Mouse (Mus musculus) common myeloid progenitor, adult 5-6 weeks (primary cell): ENCODE results near the gene Ikzf2. TPM values are rescaled to one million over a fixed set of nuclear protein-coding genes. Genes with fewer than 3 reads are reported as not detected.

Experiments used
- ATAC-seq: replicated peaks from 2 replicates; pipeline ENCODE4 v1.8.0; 2016; ENCODE audit warnings: low read depth, mild to moderate bottlenecking, moderate TSS enrichment, inconsistent platforms; ENCODE audit not compliant: poor library complexity, severe bottlenecking
- total RNA-seq: library from RNA; stranded (forward); fragments of 200-1000, 187-1606 nt; gene quantifications from 2 replicates; pipeline ENCODE4 v1.2.3, GENCODE M21; 2017

The Ikzf2 gene
- total RNA-seq, 1 experiment from 2014 or later: 34.4 TPM

GRCm38 (mm10) chr1:69669897-69670404 is 17.1 kb downstream of the Ikzf2 start:
- ATAC-seq: no peak

GRCm38 (mm10) chr1:69667456-69667855 is 19.6 kb downstream of the Ikzf2 start:
- peak; percentile 50; the same call in 1 of the 2 replicates for ATAC-seq

GRCm38 (mm10) chr1:69659779-69660178 is 27.3 kb downstream of the Ikzf2 start:
- ATAC-seq: no peak

- ATAC-seq: no peak
These were observed 29.0 kb downstream of the Ikzf2 start for GRCm38 (mm10) chr1:69658051-69658450.

- ATAC-seq: no peak
These were observed 29.6 kb downstream of the Ikzf2 start for GRCm38 (mm10) chr1:69657455-69657854.

GRCm38 (mm10) chr1:69656929-69657328 is 30.1 kb downstream of the Ikzf2 start:
- ATAC-seq: peak; percentile 19

GRCm38 (mm10) chr1:69656047-69656782 is 30.8 kb downstream of the Ikzf2 start:
- ATAC-seq: no peak

- peak; percentile 39 for ATAC-seq
These were observed 31.7 kb downstream of the Ikzf2 start for GRCm38 (mm10) chr1:69655368-69655767.

- ATAC-seq: peak; percentile 76
These were observed 32.1 kb downstream of the Ikzf2 start for GRCm38 (mm10) chr1:69654955-69655354.

- ATAC-seq: no peak
These were observed 33.6 kb downstream of the Ikzf2 start for GRCm38 (mm10) chr1:69653419-69653818.

GRCm38 (mm10) chr1:69643138-69643537 is 43.9 kb downstream of the Ikzf2 start:
- no peak for ATAC-seq

GRCm38 (mm10) chr1:69641986-69642385 is 45.1 kb downstream of the Ikzf2 start:
- no peak for ATAC-seq

GRCm38 (mm10) chr1:69638321-69638720 is 48.7 kb downstream of the Ikzf2 start:
- peak; percentile 30; the same call in 1 of the 2 replicates for ATAC-seq

GRCm38 (mm10) chr1:69637907-69638306 is 49.1 kb downstream of the Ikzf2 start:
- peak; percentile 89 for ATAC-seq

- ATAC-seq: no peak
These were observed 52.8 kb downstream of the Ikzf2 start for GRCm38 (mm10) chr1:69634259-69634658.

- peak; percentile 39; the same call in 1 of the 2 replicates for ATAC-seq
These were observed 56.5 kb downstream of the Ikzf2 start for GRCm38 (mm10) chr1:69630508-69630907.

- ATAC-seq: no peak
These were observed 57.5 kb downstream of the Ikzf2 start for GRCm38 (mm10) chr1:69629513-69629912.

- no peak for ATAC-seq
These were observed 75.0 kb downstream of the Ikzf2 start for GRCm38 (mm10) chr1:69612076-69612475.

GRCm38 (mm10) chr1:69611204-69611725 is 75.8 kb downstream of the Ikzf2 start:
- 0 out of 2 replicates have a peak, but pooled peaks have one; percentile 24 for ATAC-seq

GRCm38 (mm10) chr1:69610791-69611190 is 76.3 kb downstream of the Ikzf2 start:
- ATAC-seq: no peak

GRCm38 (mm10) chr1:69608846-69609245 is 78.2 kb downstream of the Ikzf2 start:
- ATAC-seq: peak; percentile 43
